Mouse (Mus musculus) layer of hippocampus, adult 2 months (tissue): ENCODE data around the gene Cldn4. TPM values are rescaled to one million over a fixed set of nuclear protein-coding genes. Genes with fewer than 3 reads are reported as not detected.

Source experiments
- DNase-seq, 2 experiments: peaks; one replicate each; pipeline ENCODE4 v3.0.0; 2022; ENCODE audit warnings: low spot score in 2 of 2
- H3K27ac ChIP-seq: fragments of 200-600 bp; 2 replicates; pipeline ENCODE4 v1.8.1; 2022
- H3K4me3 ChIP-seq: fragments of 200-600 bp; 2 replicates; pipeline ENCODE4 v1.8.1; 2022; ENCODE audit warnings: mild to moderate bottlenecking
- CTCF ChIP-seq: fragments of 200-600 bp; conservative IDR thresholded peaks from 2 replicates; pipeline ENCODE4 v1.8.1; 2022; ENCODE audit warnings: antibody characterized with exemption, mild to moderate bottlenecking, moderate library complexity
- total RNA-seq, 2 experiments: library from RNA; stranded (reverse); gene quantifications; 2 replicates each; pipeline ENCODE4 v1.2.3; 2021

Gene Cldn4
- total RNA-seq, 2 experiments from 2014 or later: not detected

DNA sequence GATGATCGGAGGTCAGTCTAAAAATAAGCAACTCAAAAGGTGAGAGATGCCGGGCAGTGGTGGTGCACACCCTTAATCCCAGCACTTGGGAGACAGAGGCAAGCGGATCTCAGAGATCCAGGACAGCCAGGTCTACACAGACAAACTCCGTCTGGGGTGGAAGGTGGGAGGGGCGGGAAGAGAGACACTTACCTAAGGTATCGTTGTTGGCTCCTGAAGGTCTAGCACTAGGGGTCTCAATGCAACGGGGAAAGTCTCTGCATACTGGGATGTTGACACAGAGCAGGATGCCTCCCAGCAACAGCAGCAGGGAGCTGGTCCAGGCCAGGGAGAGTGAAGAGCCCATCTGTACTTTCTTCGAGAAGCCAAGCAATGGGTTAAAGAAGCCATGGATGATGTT, 32.2 kb downstream of the Cldn4 start:
- DNase-seq: no peak
- no peak for TF ChIP-seq CTCF
- Histone ChIP-seq H3K27ac (no peak overlapping the region), H3K4me3 (no peak overlapping the region)

DNA sequence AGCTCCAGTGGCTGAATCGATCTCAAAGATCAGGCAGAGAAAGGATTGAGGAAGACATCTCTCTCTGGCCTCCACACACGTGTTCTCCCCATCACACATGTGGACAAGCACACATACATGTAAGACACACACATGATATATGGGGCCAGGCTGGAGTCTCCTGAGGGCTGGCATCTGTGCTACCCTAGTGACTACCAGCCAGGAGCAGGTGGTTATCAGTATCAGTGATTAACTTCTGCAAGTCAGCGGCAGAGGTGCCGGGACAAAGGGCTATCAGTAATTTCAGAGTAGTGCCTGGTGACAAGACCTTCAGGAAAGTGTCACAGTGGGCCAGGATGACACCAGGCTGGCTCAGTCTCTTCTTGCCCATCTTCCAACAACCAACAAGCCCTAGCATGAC, 33.0 kb downstream of the Cldn4 start:
- no peak overlapping the region for H3K27ac ChIP-seq
- no peak overlapping the region for H3K4me3 ChIP-seq
- TF ChIP-seq CTCF: no peak
- no peak for DNase-seq

DNA sequence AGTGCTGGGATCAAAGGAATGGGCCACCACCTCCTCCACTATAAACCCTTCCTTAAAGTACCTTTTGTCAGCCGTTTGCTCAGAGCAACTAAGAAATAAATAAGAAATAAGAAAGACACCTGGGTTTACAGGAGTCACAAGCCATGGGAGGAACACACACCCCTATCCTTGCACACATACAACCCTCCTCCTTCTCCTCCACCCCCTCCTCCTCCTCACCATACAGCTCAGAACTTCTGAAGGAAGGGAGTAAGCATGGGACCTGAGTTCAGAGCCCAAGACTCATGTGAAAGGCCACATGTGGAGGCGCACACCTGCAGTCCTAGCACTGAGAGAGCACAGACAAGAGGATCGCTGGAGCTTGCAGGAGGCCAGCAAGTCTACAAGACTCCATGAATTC, 33.4 kb downstream of the Cldn4 start:
- DNase-seq: no peak
- no peak for TF ChIP-seq CTCF
- Histone ChIP-seq H3K27ac (no peak overlapping the region), H3K4me3 (no peak overlapping the region)

DNA sequence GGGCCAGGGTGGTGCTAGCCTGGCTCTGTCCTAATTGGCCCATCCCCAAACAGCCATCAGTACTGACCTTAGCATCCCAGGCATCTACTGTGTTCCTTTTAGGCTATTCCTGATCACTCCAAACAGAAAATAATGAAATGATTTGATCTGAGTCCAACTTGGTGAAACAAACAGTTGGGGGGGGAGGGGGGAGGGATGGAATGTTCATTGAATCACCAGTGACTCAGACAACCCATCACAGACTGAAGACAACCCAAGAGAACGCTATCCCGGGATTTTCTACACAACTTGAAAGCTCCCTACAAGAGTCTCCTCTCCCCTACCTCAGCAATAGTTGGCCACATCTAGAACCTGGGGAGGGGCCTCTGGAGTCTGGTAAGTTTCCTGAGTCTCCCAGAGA, 34.8 kb downstream of the Cldn4 start:
- TF ChIP-seq CTCF: no peak
- H3K27ac ChIP-seq: no peak overlapping the region
- no peak for DNase-seq
- no peak overlapping the region for H3K4me3 ChIP-seq

DNA sequence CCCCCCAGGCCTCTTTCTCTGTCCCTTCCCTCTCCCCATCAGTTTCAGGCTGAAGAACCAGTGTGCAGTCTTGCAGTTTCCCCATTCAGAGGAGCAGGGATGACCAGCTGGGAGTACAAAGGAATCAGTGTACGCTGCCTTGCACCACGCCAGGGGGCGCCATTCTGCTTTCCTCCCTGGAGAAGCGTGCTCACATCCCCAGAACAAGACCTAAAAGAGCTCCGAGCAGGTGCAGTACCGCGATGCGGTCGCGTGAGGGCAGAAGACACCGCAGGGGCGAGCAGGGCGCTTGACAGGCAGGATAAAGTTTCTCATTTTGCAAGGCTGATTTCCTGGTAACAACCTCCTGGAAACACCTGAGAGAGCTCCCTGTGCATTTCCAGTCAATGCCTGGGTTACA, 39.6 kb downstream of the Cldn4 start:
- no peak overlapping the region for H3K4me3 ChIP-seq
- H3K27ac ChIP-seq: no peak overlapping the region
- peak; percentile 95 for TF ChIP-seq CTCF
- peak; percentile 93 to 98 for DNase-seq

DNA sequence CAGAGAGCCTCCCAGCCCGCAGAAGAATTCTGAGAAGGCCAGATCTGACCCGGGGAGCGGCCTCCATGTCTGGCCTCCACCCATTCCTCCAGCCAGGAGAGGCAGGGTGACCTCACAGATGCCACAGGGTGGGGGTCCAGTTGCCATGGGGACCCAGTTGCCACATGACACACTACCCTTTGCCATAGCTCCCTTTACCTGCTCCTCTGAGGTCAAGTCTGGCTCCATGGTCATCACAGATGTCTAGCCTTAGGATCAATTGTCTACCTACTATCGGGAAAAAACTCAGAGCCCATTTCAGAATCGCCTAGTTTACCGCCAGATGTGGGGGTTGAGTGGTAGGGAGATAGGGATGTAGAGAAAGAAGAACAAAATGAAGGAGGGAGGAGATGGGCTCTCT, 40.1 kb downstream of the Cldn4 start, which contains the start of gene Tmem270:
Gene Tmem270, minus strand, starts transcription at position 101 of the 400 bp plus-strand sequence.
- no peak for TF ChIP-seq CTCF
- DNase-seq: no peak
- Histone ChIP-seq H3K4me3 (no peak within 1 kb of the TSS), H3K27ac (no peak within 1 kb of the TSS)

DNA sequence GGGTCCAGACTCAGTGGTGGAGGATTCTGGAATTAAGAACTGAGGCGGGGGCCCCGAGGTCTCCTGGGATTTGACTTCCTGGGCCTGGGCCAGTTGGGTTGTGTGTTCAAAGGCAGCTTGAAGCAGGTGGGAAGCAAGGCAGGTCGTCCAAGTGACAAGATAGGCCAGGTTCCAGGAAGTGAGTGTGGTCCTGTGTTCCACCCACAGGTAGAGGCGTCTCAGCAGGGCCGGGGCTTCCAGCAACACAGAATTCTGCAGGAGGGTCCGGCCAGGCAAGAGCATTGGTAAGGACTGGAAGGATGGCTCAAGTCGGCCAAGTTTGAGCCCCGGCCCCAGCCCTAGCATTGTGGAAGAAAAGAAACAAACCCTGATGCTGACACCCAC, 45.1 kb downstream of the Cldn4 start:
- DNase-seq: no peak
- Histone ChIP-seq H3K27ac (no peak overlapping the region), H3K4me3 (no peak overlapping the region)
- TF ChIP-seq CTCF: no peak

DNA sequence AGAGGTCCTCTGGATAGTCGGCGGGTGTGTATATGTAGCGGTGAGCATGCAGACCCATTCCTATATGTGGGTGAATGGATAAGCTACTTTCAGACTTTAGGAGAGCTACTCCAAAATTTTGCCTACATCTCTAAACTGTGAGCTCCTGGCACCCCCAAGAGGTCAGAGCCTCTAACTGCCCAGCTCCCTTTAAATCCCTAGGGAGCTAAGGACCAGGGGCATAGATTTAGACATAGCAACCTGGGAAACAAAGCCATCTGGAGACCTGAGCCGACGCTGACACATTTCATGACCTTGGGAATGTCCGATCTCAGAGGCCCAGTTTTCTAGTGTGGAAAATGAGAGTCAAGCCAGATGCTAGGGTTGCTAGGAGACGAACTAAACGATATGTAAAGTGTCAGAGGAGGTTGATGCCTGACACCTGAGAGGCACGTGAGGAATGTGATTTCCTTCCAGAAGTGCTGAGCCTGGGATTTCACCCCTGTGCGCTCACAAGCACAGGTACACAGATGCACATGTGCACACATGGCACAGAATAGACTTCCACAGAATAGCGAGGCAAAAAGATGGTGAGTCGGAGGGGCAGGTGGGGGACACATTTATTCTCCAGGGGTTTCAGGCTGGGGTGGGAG, 45.6 kb downstream of the Cldn4 start:
- peak; percentile 82 for TF ChIP-seq CTCF
- DNase-seq: peak; percentile 31 to 54
- no peak overlapping the region for H3K27ac ChIP-seq
- H3K4me3 ChIP-seq: no peak overlapping the region

DNA sequence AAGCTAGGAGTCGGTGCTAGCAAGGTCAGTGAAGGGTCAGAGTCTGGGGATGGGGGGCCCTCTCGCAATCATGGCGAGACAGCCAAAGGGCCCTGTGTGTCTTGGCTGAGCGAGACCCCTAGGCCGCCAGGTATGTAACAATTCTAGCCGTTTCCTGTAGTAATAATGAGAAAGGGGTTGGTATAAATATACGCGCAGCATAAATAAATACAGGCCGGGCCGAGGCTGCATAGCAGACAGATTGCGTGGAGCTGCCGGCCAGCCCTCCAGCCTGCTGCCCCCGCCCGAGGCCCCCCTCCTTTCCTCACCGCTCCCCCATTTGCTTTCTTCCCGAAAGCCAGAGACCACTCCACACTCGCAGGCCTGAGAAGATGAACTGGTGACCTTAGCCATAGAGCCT, 49.1 kb downstream of the Cldn4 start:
- Histone ChIP-seq H3K4me3 (no peak overlapping the region), H3K27ac (no peak overlapping the region)
- no peak for TF ChIP-seq CTCF
- no peak for DNase-seq

DNA sequence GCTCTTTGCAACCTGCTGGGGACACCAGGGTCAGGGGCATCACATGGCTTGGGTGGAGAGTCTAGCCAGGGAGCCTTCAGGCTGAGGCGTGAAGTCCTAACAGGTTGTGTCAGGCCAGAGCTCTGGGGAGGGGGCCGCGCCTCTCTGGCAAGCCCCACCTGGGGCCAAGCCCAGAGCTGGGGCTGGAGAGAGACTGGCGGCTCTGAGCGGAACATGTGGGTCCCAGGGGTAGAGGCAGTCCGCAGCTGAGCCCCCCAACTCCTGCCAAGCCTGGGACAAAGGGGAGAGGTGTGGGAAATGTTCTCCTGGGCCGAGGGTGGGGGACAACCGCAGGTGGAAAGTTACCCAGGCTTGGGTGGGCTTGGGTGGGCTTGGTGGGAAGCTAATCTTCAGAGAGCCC, 49.8 kb downstream of the Cldn4 start:
- TF ChIP-seq CTCF: no peak
- no peak for DNase-seq
- Histone ChIP-seq H3K4me3 (no peak overlapping the region), H3K27ac (no peak overlapping the region)

DNA sequence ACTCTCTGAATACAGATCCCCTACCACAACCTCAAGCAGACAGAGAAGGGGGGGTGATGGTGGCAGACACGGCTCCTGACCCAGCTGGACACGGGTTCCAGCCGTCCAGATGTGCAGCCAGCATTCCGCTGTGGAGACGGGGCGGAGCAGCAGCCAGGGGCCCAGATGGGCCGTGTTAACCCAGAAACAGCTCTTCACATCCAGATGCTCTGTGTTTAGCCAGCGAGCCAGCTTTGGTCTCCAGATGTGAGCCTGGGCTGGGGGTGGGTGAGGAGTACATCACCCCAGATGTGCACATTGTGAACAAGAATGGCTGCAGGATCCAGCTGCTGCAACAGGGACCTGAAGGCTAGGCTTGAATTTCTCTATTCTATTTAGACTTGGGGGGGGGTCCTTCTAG, 51.4 kb downstream of the Cldn4 start:
- no peak overlapping the region for H3K4me3 ChIP-seq
- no peak for TF ChIP-seq CTCF
- DNase-seq: no peak
- no peak overlapping the region for H3K27ac ChIP-seq

Other genes starting within 250 kb of the Cldn4 start
- gene Eln, start 199.6 kb downstream of the Cldn4 start, total RNA-seq: 10 to 100 TPM in 1 of 2 experiments, 1 to 10 TPM in 1; 9.0 to 12.0 TPM
- not detected for gene Tmem270, start 40.2 kb downstream of the Cldn4 start, total RNA-seq
- gene Cldn13, start 31.4 kb downstream of the Cldn4 start, total RNA-seq: not detected
- 10 to 100 TPM in 1 of 2 experiments, 1 to 10 TPM in 1; 8.2 to 10.8 TPM for gene Mettl27, start 14.6 kb downstream of the Cldn4 start, total RNA-seq
- under 1 TPM in 1 of 2 experiments, not detected in 1; 0.37 TPM for gene Cldn3, start 39.3 kb upstream of the Cldn4 start, total RNA-seq
- gene Abhd11, start 62.2 kb upstream of the Cldn4 start, total RNA-seq: 10 to 100 TPM; 30.0 to 32.7 TPM
- gene Stx1a, start 76.5 kb upstream of the Cldn4 start, total RNA-seq: 10 to 100 TPM; 92.3 to 97.6 TPM
- 10 to 100 TPM; 39.1 to 43.1 TPM for gene Dnajc30, start 117.3 kb upstream of the Cldn4 start, total RNA-seq
- 10 to 100 TPM; 49.9 to 53.4 TPM for gene Bud23, start 118.0 kb upstream of the Cldn4 start, total RNA-seq
- gene Vps37d, start 131.3 kb upstream of the Cldn4 start, total RNA-seq: 10 to 100 TPM; 29.4 to 30.3 TPM
- gene Mlxipl, start 143.0 kb upstream of the Cldn4 start, total RNA-seq: 1 to 10 TPM; 6.2 to 6.7 TPM
- gene Tbl2, start 202.7 kb upstream of the Cldn4 start, total RNA-seq: 10 to 100 TPM; 29.8 to 32.0 TPM
- gene Bcl7b, start 221.3 kb upstream of the Cldn4 start, total RNA-seq: 10 to 100 TPM; 55.1 to 62.6 TPM
- gene Baz1b, start 240.3 kb upstream of the Cldn4 start, total RNA-seq: 10 to 100 TPM; 79.9 to 87.5 TPM